Mouse (Mus musculus) thymus, postnatal 14 days (tissue): ENCODE measurements around the gene Cadm2.

Experiments
- DNase-seq: peaks from one replicate; pipeline ENCODE4 v3.0.0; 2021

Gene Cadm2

DNA sequence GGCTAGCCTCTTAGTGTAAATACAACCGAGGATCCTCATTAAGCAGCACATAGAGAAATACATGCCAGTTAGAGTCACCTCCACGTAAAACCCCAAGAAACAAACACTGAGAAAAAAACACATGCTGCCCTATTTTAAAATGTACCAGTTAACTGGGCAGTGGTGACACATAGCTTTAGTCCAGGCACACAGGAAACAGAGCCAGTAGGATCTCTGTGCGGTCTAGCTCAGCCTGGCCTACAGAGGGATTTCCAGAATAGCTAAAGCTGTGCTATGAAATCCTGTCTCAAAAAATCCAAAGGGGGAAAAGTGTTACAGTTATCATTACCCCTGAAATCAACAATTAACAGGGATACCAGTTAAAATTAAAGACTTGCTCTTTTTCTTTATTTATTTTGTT is 498.9 kb downstream of the Cadm2 start:
- no peak for DNase-seq

DNA sequence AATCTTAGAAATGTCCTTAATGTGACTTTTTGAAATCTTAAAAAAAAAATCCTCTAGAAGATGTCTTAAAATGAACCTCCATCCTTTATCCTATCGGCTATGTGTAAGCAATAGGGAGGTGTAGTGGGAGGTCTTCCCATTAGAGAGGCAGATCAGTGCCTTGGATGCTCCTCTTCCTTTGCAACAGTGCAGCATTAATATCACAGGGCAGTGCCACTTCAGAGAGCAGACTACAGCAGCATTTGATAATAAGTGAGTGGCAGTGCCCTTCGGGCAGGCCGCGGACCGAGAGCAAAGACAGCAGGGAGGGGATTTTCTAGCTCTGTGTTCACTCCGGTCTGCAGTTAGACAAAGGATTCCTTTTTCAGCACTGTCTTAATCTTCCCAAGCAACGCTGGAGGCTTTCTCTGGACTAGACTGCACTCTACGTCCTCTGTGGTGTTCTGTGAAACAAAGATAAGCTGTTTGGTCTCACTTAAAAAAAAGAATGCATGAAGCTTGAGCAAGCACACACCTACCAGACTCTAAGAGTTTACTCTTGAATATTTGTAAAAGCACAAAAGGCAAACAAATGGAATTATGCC is 514.1 kb downstream of the Cadm2 start:
- no peak for DNase-seq

DNA sequence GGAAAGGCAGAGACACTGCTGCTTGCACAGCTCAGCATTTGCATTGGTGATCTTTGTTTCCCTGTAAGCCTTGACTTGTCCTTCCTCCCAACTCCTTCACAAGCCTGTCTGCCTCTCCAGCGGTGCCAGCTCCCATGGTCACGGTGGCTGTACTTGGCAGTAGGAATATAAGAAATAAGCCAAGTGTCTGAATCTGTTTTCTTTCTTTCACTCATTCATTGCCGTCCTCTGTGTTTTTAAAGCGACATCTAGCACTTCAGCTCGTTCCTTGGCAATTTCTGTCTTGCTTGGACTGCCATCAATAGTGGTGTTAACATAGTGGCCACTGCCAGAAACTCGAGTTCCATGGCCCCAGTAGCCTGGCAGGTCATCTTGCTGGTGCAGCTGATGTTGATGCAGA is 524.0 kb downstream of the Cadm2 start:
- DNase-seq: no peak

DNA sequence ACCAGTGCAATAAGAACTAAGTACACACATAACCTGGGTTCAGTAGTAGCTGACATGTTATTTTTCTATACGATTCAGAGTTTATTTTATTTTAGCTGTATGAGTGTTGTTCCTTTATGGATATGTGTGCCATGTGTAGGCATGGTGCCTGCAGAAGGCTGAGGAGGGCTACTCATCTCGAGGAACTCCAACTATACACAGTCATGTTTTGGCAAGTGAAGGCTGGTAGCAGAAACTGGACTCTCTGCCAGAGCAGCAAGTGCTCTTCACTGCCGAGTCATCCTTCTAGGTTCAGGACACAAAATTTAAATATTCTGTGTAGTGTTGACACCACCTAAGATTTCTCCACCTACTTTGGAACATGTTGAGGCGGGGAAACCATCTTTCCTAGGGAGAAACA is 524.8 kb downstream of the Cadm2 start:
- DNase-seq: no peak

DNA sequence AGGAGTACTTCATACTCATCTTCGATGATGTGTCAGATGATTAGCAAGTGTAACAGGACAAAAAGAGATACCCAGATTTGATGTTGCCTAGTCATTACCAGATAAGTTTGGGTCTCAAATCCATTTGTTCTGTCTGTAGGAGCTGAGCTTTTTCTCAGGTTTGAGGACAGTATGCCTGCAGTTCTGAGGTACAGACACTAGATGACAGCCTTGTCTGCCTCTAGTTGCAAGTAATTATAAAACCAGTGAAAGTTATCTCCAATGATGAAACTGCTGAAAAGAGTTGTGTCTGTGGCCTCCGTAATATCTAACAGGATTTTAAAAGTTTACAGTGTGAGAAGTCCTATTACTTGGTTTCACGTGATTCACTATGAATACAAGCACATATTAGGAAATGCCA is 531.0 kb downstream of the Cadm2 start:
- DNase-seq: no peak

DNA sequence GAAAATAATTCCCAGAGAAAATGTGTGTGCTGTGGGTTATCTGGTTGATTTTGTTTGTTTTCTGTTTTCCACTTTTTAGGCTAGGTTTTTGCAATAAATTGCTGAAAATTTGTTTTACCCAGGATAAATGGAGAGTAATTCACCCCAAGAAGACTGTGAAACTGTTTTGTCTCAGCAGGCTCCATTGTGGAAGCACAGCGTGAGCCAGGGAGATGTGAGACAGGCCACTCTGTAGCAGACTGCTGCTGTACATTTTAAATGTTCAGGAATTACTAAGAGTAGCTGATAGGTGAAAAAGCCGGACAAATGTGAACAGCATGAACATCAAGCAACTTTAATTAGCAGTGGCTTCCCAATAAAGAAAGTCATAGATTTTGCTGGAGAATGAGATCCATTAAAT is 541.4 kb downstream of the Cadm2 start:
- no peak for DNase-seq

DNA sequence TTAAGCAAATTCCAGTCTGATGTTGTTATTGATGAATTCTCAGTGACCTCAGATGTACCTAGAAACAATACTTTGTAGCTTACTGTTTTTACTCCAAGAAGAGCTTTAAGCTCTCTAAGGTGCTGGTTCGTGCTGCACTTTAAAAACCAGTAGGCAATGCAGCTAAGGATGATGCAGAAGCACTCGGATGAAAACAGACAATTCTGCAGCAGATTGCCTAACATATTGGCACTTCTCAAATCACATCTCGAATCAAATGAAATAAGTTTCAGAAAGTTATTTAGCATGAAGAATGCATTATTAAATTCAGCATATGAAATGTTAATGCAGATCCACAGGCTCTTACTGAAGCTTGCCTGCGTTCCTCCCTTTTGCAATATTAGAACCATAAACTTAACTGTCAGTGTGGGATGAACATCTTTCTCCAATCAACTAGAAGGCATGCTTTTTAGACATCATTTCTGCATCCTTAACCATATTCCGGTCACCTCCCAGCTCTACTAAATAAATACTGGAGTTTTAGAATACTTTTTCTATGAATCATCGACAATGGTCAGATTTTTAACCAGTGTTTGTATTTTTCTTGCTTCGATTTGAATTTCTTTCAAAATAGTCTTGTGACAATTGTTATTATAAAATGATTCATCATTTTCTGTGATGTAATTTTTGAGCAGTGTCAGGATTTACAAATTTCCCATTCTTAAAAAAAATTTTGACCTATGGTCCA is 544.4 kb downstream of the Cadm2 start:
- no peak for DNase-seq

DNA sequence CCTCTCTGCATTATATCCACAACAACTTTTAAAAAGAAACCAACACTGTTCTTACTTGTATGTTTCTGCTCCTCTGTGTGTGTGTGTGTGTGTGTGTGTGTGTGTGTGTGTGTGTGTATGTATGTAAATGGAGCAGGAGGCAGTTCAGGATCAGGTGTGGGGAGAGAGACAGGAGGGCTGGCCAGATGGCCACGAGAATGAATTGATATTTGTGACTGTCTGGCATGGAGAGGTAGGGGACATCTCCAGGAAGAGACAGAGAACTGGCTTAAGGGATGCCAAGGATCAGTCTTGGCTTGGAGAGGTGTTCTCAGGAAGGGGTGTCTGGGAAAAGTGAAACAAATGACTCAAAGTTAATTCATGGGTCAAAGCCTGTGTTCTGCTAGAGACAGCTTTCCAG is 552.2 kb downstream of the Cadm2 start:
- no peak for DNase-seq

DNA sequence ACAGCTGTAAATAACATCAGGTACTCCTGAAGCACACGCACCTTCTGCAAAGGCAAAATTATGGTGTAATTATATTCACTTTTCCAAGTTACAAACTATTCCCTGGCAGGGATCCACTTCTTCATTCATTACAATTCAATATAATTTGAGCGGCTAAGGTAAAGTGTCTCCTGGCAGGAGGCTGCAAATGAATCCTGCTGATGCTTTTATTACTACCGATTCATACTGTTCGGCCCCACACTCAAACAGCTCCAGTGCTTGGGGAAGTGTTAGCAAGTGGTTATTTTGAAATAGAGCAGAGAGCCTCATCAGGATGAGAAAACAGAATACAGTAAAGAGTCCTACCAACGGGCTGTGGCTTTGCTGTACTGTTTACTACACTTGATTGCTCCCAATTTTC is 589.8 kb downstream of the Cadm2 start:
- DNase-seq: no peak

DNA sequence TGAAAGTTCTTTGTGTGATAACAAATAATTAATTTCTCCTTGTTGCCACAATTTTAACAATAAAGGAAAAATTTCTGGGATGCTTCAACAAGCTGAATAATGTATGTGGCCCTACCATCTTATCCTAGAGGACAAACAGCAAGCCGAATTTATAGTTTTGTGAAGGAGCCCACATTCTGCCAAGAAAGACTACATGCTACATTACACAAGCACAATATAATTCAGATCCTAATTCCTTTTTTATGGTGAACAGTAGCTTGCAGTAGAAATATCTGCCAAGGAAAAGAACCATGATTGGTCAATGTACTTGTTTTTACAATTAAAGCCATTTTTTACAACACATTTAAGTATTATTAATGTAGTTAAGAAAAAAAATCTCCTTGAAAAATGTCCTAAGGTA is 600.9 kb downstream of the Cadm2 start:
- no peak for DNase-seq

DNA sequence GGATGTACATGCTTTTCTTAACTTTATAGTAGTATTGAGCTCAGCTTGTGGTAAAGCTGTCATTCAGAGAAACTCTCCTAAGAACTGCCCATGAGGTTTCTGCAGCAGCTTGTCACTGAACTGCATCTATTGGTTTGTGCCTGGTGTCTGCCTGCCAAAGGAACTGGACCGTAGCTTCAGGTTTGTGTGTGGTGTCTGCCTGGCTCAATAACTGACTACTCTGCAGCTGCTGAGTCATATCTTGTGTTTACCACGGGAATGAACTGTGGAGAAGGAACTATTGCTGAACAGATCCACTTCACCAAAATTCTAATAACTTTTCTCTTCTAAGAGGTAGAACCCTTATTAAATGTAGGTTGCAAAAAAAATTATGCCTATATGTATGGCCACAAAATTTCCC is 603.0 kb downstream of the Cadm2 start:
- DNase-seq: no peak

DNA sequence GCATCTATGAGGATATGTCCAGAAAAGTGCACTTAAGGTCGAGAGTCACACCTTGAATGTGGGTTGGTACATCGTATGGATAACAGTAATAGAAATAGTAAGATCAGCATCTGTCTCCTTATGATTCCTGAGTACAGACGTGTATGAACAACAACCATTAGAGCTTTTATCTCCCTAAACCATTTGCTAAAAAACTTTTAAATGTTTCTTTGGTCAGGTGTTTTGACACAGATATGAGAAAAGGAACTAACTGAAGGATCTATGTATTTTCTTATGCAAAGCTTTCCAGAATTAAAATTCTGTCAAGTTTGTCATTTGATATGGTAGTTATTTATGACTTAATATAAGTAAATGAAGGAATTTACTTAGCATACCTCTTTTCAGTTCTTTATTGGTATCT is 617.5 kb downstream of the Cadm2 start:
- DNase-seq: no peak

DNA sequence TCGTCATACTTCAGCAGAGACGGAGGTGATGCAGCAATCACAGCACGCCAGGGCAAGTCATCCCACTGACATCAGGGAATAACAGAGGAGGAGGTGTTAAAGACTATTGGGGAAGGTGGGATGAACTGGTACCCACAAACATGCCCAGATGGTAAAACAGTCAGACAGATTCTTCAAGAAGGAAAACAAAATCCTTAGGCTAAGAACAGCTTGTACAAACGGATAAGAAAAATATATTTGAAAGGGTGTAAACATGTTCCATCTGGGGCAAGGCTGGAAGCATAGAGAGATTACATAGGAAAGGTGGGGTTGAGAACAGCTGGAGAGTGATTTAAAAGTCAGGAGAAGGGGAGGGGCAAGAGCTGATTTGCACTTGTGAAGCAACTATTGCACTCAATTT is 619.0 kb downstream of the Cadm2 start:
- DNase-seq: no peak

DNA sequence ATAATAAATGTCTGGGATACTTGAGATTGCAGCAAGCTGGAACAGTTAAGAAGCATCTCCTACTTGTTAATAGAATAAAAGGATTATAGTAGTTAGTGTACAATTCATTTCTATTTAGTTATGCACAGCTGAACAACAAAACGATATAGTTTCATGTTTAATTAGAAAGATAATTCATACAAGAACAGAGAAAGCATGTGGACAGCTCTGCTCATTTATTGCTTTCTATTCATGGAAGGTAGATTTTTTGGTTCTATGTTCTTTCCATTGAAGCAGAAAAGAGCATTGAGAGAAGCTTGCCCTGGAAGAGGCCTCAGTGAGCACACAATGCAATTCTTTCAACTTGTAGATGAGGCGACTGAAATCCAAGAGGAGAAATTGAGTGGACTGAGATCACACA is 623.2 kb downstream of the Cadm2 start:
- DNase-seq: no peak

DNA sequence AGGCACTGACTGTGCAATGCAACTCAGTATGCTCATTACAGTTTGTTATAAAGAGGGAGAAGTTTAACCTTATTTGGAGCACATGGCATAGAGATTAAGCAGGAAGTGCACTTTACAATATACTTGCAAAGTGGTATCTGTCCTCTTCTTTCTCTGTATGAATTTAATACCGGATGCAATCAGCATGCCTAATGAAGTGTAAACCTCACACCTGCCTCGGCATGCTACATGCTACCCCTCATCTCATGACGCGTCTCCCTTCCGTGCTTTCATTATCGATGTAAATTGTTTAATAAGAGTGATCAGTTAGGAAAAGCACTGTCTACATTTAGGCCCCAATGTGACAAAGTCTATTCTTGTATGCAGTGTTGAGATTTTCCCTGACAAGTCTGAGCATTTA is 633.0 kb downstream of the Cadm2 start:
- no peak for DNase-seq

DNA sequence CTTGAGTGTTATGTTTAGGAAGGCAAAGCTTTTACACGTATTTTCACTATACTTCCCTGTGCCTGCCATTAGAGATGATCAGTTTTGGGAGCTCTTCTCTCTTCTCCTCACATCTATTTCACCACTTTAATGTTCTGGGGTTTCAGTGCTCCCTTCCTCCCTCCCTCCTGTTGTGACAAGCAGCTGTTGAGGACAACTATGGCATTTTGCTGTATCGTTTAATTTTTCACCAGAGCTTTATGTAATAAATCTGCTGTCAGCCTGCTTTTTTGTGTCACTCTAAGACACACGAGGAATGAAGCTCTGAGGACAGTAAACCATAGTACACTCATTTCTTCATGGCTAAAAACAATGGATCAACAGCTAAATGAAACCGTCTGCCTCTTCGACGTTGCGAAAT is 633.8 kb downstream of the Cadm2 start:
- no peak for DNase-seq

DNA sequence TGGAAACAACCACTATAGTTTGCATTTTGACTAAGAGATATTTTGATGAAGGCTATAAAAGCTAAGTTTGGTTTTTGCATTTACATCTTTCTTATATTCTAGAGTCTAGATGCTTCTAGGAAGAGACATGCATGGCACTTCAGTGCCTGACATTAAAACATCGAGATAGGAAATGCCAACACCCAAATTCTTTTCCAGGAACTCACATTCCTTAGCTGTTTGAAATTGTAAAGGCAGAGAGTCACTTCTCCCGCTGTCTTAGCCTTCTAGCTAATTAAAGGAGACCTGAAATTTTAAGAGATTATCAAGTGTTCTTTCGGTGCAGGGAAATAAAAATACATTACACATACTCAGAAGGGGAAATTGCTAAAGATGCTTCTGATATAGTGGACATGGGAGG is 649.8 kb downstream of the Cadm2 start:
- DNase-seq: no peak

DNA sequence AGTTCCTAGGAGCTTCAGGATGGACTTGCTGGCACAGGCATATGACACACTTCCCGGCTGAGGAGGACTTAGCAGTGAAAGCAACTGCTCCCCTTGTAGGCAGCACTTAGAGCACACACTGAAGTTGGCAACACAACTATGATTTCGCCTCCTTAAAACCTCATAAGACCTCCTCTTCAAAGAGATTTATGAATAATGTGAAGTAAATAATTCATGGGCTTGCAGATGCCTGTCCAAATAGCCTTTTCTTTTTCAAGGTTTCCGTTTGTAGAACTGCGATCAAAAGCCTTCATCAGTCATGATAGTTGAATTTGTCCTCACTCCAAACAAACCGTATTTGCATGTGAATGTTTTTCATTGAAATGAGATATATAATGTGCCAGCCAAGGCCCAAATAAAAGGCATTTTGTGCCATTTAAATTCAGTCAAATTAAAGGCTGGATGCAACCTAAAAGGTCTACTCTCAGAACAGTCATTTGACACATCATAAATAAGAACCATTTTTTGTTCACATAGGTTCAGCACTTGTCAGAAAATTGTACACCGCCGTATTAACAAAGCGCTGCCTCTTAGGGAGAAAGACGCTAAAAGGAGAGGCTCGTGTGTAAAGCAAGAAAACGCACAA is 651.1 kb downstream of the Cadm2 start:
- no peak for DNase-seq

DNA sequence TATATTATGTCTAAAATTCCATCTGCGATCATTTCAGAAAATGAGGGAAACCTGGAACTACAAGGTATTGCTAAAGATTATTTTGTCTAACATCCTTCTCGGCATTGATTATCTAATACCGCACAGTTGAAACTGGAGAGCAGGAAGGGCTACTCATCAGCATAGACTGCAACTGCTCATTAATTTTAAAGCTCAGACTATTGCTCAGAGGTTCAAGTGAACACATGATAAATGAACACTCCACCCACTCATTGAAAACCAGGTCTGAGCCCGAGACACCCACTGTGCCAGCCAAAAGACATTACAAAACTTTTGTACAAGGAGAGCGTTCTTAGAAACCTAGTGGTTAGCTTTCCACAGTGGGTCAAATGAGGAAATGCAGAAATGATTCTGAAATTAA is 652.4 kb downstream of the Cadm2 start:
- no peak for DNase-seq

DNA sequence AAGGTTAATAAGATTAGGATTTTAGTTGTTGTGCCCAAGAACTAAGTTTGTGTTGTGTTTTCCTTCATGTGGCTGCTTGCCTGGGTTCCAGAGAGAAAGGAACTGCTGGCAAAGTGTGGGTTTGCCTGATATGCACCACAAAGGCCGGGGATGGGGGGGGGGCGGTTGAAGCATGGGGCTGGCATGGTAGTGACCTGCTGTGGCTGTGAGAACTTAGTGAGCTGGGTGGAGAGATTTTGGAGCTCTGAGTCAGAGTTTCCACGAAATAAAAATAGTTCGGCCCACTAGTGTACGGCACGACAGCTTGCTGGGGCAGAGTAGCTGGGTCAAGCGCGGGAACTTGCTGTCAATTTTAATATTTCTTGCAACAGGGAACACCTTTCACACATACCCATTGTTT is 653.0 kb downstream of the Cadm2 start:
- DNase-seq: no peak

DNA sequence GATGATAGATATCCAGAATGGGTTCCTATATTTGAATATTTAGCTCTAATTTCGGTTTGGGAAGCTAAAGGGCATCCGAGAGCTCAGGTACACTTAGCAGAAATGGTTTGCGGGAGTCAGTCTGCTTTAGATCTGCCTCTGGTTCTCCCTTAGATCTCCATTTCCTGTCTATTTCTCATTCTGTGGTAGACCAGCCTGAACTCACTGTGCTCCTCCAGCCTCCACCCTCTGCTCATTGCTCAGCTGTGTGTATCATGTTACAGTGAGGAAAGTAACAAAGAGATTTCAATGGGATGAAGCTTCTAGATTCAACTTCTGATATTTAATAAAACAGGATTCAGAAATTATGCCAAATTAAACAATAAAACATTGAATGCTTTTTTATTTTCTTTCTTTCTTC is 661.6 kb downstream of the Cadm2 start:
- DNase-seq: no peak

DNA sequence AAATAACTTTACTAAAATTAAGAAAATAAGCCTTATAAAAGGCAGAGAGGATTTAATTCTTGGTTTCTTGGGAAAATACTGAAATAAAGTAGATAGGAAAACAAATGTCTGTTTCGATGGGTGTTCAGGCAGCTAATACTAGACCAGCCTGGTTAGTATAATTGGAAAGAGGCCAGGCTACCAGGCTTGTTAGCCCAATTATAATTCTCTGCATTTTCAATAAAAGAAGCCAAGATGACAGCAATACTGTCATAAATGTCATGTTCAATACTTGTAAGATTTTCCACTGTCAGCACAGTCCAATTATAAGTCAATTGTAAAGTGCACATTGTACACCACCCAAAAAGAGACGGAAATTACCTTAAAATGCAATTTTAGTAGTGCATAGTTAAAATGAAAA is 664.8 kb downstream of the Cadm2 start:
- no peak for DNase-seq

DNA sequence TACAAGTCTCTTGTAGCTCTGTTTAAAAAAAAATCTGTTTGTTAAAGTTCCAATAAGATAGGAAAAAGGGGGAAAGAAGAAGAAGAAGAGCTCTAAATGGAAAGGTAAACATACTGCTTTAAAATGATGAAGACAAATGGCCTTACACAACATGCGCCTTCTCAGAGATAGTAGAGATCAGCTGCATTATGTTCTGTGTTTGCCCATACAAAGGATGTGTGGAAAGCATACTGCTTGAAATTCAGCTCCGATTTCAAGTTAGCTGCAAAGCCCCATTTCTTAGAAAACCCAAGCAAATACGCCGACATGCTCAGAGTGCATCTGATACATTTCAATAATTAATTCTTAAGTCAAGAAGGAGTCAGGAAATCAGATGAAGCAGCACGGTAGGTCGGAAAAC is 684.4 kb downstream of the Cadm2 start:
- no peak for DNase-seq

DNA sequence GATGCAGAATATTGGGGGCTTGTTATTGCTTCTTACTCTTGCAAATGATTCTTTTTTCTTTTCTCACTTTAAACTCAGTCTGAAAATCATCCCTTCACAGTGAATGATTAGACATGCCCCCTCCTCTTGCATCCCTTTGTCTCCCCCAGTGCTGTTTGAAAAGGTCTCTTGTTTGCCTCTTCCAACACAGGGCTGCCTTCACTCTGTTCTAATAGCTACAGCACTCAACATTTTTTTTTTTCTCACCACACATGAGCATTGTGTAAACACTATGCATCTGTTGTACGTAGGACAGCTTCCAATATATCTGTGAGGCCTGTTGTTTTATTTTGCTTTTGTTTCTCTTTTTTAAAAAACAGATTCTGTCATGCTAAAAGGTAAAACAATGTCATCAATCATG is 695.2 kb downstream of the Cadm2 start:
- no peak for DNase-seq

DNA sequence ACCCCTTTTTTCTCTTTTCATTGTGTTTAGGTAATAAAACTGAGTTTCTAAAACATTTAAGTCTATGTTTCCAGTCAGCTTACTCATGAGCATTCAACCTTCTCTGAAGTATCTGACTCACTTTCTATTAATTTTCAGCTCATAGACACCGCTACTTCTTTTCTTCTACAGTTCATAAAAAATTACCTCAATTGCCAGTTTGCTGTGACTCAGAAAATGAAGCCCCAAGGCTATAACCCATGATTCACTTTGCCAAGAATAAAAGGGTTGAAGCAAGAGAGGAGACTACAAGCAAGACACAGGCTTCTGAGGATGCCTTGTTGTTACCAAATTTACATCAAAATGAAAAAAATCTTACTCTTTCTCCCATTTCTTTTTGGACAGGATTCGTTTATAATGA is 698.0 kb downstream of the Cadm2 start:
- no peak for DNase-seq
